Mouse (Mus musculus): ENCODE data around the gene Tas2r121. TPM values are rescaled to one million over a fixed set of nuclear protein-coding genes. Genes with fewer than 3 reads are reported as not detected.

Gene Tas2r121
- not detected for polyA plus RNA-seq (2014; fragmentation: Illumina TruSeq; extraction: RNeasy Lipid Tissue Mini Kit (QIAGEN cat#74804); ENCODE audit: low read depth, low replicate concordance)

GRCm38 (mm10) chr6:132700907-132701306, at the start of gene Tas2r121:
TSS of gene Tas2r121 (minus strand) at chr6:132701007.

GRCm38 (mm10) chr6:132737935-132738334, 37.1 kb upstream of the Tas2r121 start, which contains the start of gene Tas2r115:
TSS of gene Tas2r115 (minus strand) at chr6:132738035.

GRCm38 (mm10) chr6:132711828-132712227, 11.0 kb upstream of the Tas2r121 start, which contains the start of gene Tas2r122:
TSS of gene Tas2r122 (minus strand) at chr6:132711928.

GRCm38 (mm10) chr6:132656653-132657052, 44.2 kb downstream of the Tas2r121 start, which contains the start of gene Tas2r120:
TSS of gene Tas2r120 (plus strand) at chr6:132656953.

GRCm38 (mm10) chr6:132651426-132651825, 49.4 kb downstream of the Tas2r121 start, which contains the start of gene A630073D07Rik:
TSS of gene A630073D07Rik (minus strand) at chr6:132651526.

Other genes with a start within 250 kb of the Tas2r121 start
- not detected for gene Prh1, start 131.2 kb downstream of the Tas2r121 start, polyA plus RNA-seq (2014; fragmentation: Illumina TruSeq; extraction: RNeasy Lipid Tissue Mini Kit (QIAGEN cat#74804); ENCODE audit: low read depth, low replicate concordance)
- gene Prp2, start 105.1 kb downstream of the Tas2r121 start, polyA plus RNA-seq (2014; fragmentation: Illumina TruSeq; extraction: RNeasy Lipid Tissue Mini Kit (QIAGEN cat#74804); ENCODE audit: low read depth, low replicate concordance) = not detected
- not detected for gene A630073D07Rik, start 49.5 kb downstream of the Tas2r121 start, polyA plus RNA-seq (2014; fragmentation: Illumina TruSeq; extraction: RNeasy Lipid Tissue Mini Kit (QIAGEN cat#74804); ENCODE audit: low read depth, low replicate concordance)
- gene Tas2r120, start 44.1 kb downstream of the Tas2r121 start, polyA plus RNA-seq (2014; fragmentation: Illumina TruSeq; extraction: RNeasy Lipid Tissue Mini Kit (QIAGEN cat#74804); ENCODE audit: low read depth, low replicate concordance) = not detected
- not detected for gene Tas2r122, start 10.9 kb upstream of the Tas2r121 start, polyA plus RNA-seq (2014; fragmentation: Illumina TruSeq; extraction: RNeasy Lipid Tissue Mini Kit (QIAGEN cat#74804); ENCODE audit: low read depth, low replicate concordance)
- not detected for gene Tas2r115, start 37.0 kb upstream of the Tas2r121 start, polyA plus RNA-seq (2014; fragmentation: Illumina TruSeq; extraction: RNeasy Lipid Tissue Mini Kit (QIAGEN cat#74804); ENCODE audit: low read depth, low replicate concordance)
- gene Tas2r124, start 53.7 kb upstream of the Tas2r121 start, polyA plus RNA-seq (2014; fragmentation: Illumina TruSeq; extraction: RNeasy Lipid Tissue Mini Kit (QIAGEN cat#74804); ENCODE audit: low read depth, low replicate concordance) = not detected
- not detected for gene Tas2r102, start 61.1 kb upstream of the Tas2r121 start, polyA plus RNA-seq (2014; fragmentation: Illumina TruSeq; extraction: RNeasy Lipid Tissue Mini Kit (QIAGEN cat#74804); ENCODE audit: low read depth, low replicate concordance)
- not detected for gene Tas2r136, start 77.2 kb upstream of the Tas2r121 start, polyA plus RNA-seq (2014; fragmentation: Illumina TruSeq; extraction: RNeasy Lipid Tissue Mini Kit (QIAGEN cat#74804); ENCODE audit: low read depth, low replicate concordance)
- not detected for gene Tas2r117, start 101.8 kb upstream of the Tas2r121 start, polyA plus RNA-seq (2014; fragmentation: Illumina TruSeq; extraction: RNeasy Lipid Tissue Mini Kit (QIAGEN cat#74804); ENCODE audit: low read depth, low replicate concordance)
- not detected for gene Tas2r123, start 146.1 kb upstream of the Tas2r121 start, polyA plus RNA-seq (2014; fragmentation: Illumina TruSeq; extraction: RNeasy Lipid Tissue Mini Kit (QIAGEN cat#74804); ENCODE audit: low read depth, low replicate concordance)
- gene Tas2r116, start 154.4 kb upstream of the Tas2r121 start, polyA plus RNA-seq (2014; fragmentation: Illumina TruSeq; extraction: RNeasy Lipid Tissue Mini Kit (QIAGEN cat#74804); ENCODE audit: low read depth, low replicate concordance) = not detected
- gene Tas2r110, start 167.0 kb upstream of the Tas2r121 start, polyA plus RNA-seq (2014; fragmentation: Illumina TruSeq; extraction: RNeasy Lipid Tissue Mini Kit (QIAGEN cat#74804); ENCODE audit: low read depth, low replicate concordance) = not detected
- gene Tas2r113, start 192.0 kb upstream of the Tas2r121 start, polyA plus RNA-seq (2014; fragmentation: Illumina TruSeq; extraction: RNeasy Lipid Tissue Mini Kit (QIAGEN cat#74804); ENCODE audit: low read depth, low replicate concordance) = not detected
- not detected for gene Tas2r125, start 208.6 kb upstream of the Tas2r121 start, polyA plus RNA-seq (2014; fragmentation: Illumina TruSeq; extraction: RNeasy Lipid Tissue Mini Kit (QIAGEN cat#74804); ENCODE audit: low read depth, low replicate concordance)